Mouse (Mus musculus) G1E (cell line): ENCODE measurements around the gene Adamtsl4.

Source experiments
- CTCF ChIP-seq: IDR thresholded peaks from 2 replicates; pipeline ENCODE4 v1.5.1; 2012; ENCODE audit warnings: low read depth, low read length, inconsistent platforms, mixed read lengths
- GATA1 ChIP-seq: IDR thresholded peaks from 2 replicates; pipeline ENCODE4 v1.6.1; 2012; ENCODE audit warnings: borderline replicate concordance, low read length, inconsistent platforms, mixed read lengths
- POLR2AphosphoS5 ChIP-seq: IDR thresholded peaks from 2 replicates; pipeline ENCODE4 v1.6.1; 2012; ENCODE audit warnings: low read depth, low read length, inconsistent platforms; ENCODE audit not compliant: insufficient replicate concordance
- TAL1 ChIP-seq: conservative IDR thresholded peaks from 2 replicates; pipeline ENCODE4 v1.6.1; 2012; ENCODE audit warnings: low read depth, low read length, inconsistent platforms, mixed read lengths

- TF ChIP-seq CTCF (no peak), TAL1 (no peak), GATA1 (no peak), POLR2AphosphoS5 (no peak)
Observed at GRCm38 (mm10) chr3:95731802-95732201, 44.1 kb upstream of the Adamtsl4 start.
